Mouse (Mus musculus) layer of hippocampus, adult 2 months (tissue): ENCODE measurements around the gene Lrrk1. TPM values are rescaled to one million over a fixed set of nuclear protein-coding genes. Genes with fewer than 3 reads are reported as not detected.

ENCODE experiments used
- DNase-seq, 2 experiments: peaks; one replicate each; pipeline ENCODE4 v3.0.0; 2022; ENCODE audit warnings: low spot score in 2 of 2
- H3K27ac ChIP-seq: fragments of 200-600 bp; 2 replicates; pipeline ENCODE4 v1.8.1; 2022
- H3K4me3 ChIP-seq: fragments of 200-600 bp; 2 replicates; pipeline ENCODE4 v1.8.1; 2022; ENCODE audit warnings: mild to moderate bottlenecking
- CTCF ChIP-seq: fragments of 200-600 bp; conservative IDR thresholded peaks from 2 replicates; pipeline ENCODE4 v1.8.1; 2022; ENCODE audit warnings: antibody characterized with exemption, mild to moderate bottlenecking, moderate library complexity
- total RNA-seq, 2 experiments: library from RNA; stranded (reverse); gene quantifications; 2 replicates each; pipeline ENCODE4 v1.2.3; 2021

Lrrk1 gene
- total RNA-seq, 2 experiments from 2014 or later = 2.5 to 3.1 TPM

DNA sequence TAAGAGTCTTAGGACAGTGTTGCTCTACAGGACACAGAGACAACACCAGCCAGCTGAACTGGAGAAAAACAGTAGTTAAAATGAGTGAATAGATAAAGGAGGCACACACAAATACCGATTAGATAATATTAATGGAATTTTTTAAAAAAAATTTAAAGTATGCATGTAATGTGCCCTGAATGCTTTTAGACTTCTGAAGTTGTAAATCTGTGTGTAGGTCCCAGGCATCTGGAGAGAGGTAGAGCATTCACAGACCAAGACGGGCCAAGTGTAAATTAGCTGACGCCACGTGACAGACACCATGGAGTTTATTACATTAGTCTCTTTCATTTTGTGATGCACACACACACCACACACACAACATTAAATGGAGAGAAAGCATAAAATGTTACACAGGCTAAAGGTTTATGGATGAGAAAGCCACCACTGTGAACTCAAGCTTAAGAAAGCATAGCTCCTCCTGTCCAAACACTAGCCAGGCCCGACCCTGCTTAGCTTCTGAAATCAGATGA is 18.2 kb downstream of the Lrrk1 start:
- no peak for DNase-seq
- Histone ChIP-seq H3K4me3 (no peak overlapping the region), H3K27ac (no peak overlapping the region)
- TF ChIP-seq CTCF = no peak

GRCm38 (mm10) chr7:66369071-66369933 is 18.8 kb downstream of the Lrrk1 start:
- Histone ChIP-seq H3K4me3 (no peak overlapping the region), H3K27ac (no peak overlapping the region)
- DNase-seq = no peak
- TF ChIP-seq CTCF = no peak

DNA sequence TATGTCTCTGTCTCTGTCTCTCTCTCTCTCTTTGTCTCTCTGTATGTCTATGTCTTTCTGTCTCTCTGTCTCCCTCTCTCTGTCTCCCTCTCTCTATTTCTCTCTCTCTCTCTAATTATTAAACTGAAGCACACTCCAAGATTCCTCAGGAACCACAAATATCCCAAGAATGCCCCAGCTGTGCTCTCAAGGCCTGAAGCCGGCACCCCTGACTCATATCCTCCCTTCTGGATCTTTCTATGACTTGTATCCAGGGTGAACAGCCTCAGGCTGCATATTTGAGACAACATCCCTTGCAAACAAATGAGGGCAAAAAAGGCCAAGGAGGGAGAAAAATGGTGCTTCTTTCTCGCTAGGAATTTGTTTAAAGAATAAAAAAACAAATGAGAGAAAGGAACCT is 22.2 kb downstream of the Lrrk1 start, which contains the start of gene Gm10974:
Gene Gm10974, plus strand, starts transcription at position 2 of the 400 bp plus-strand sequence.
- Histone ChIP-seq H3K27ac (no peak within 1 kb of the TSS), H3K4me3 (no peak within 1 kb of the TSS)
- TF ChIP-seq CTCF = no peak
- DNase-seq = no peak

DNA sequence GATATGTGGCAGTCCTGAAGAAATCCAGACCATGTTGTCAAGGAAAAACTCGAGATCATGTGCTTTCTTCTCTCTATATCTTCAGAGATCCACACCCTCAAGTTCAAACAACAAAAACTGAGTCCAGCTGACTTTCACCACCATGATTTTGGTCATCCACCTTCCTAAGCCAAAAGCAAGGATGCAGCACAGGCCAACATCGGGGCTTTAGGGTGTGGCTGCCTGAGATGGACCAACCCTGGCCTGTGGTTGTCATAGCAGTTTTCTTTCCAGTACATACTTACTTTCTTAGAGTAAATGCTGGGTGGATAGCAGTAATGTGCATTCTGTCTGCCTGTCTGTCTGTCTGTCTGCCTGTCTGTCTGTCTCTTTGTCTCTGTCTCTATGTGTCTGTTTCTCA is 22.7 kb downstream of the Lrrk1 start:
- no peak for TF ChIP-seq CTCF
- H3K27ac ChIP-seq = no peak overlapping the region

GRCm38 (mm10) chr7:66364491-66364890 is 23.7 kb downstream of the Lrrk1 start:
- TF ChIP-seq CTCF = no peak
- no peak overlapping the region for H3K27ac ChIP-seq
- H3K4me3 ChIP-seq = no peak overlapping the region
- no peak for DNase-seq

More for the DNA sequence above, 22.7 kb downstream of the Lrrk1 start:
- no peak overlapping the region for H3K4me3 ChIP-seq
- DNase-seq = no peak

GRCm38 (mm10) chr7:66359044-66359443 is 29.1 kb downstream of the Lrrk1 start:
- no peak overlapping the region for H3K4me3 ChIP-seq
- DNase-seq = no peak
- no peak overlapping the region for H3K27ac ChIP-seq
- no peak for TF ChIP-seq CTCF

GRCm38 (mm10) chr7:66358461-66358860 is 29.7 kb downstream of the Lrrk1 start:
- no peak for TF ChIP-seq CTCF
- DNase-seq = no peak

GRCm38 (mm10) chr7:66355791-66356522 is 32.2 kb downstream of the Lrrk1 start:
- TF ChIP-seq CTCF = no peak
- H3K4me3 ChIP-seq = no peak overlapping the region
- no peak for DNase-seq
- H3K27ac ChIP-seq = no peak overlapping the region

More at GRCm38 (mm10) chr7:66358461-66358860, 29.7 kb downstream of the Lrrk1 start:
- Histone ChIP-seq H3K4me3 (no peak overlapping the region), H3K27ac (no peak overlapping the region)

DNA sequence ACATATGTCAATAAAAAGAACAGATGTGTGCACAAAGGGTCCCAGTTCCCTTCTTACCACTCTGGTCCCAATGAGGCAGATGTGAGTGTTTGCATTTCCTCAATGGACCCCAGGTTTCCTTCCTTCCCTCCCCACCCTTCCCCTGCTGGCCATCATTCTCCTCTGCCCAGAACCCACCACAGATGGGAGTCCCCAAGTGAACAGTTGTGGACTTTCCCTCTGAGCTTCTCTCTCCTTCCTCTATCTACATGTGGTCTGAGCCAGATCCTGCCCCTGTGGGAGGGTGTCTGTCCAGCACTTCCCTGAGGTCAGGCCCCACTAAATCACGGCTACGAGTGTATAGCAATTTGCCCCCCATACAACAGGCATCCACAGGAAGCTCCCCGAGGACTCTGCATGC is 33.2 kb downstream of the Lrrk1 start:
- TF ChIP-seq CTCF = no peak
- DNase-seq = no peak
- H3K27ac ChIP-seq = no peak overlapping the region

DNA sequence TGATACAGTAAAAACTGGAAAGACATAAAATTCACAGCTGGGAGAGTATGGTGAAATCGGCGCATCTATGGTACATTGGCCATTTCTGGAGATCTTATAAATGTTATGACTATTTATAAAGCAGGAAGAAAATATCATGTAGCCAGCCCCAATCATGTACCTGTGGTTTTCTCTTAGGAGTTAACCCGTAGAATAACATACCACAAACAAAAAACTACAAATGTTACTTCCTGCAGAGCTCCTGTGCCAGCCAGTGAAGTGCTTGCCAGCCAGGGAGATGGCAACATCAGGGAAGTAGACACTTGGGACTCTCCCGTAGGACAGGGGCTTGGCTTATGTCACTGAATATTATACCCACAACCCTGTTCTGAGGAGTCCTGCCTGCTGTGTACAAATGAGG is 37.1 kb downstream of the Lrrk1 start:
- TF ChIP-seq CTCF = no peak
- no peak for DNase-seq
- no peak overlapping the region for H3K27ac ChIP-seq
- H3K4me3 ChIP-seq = no peak overlapping the region

More for the DNA sequence above, 33.2 kb downstream of the Lrrk1 start:
- no peak overlapping the region for H3K4me3 ChIP-seq

- H3K4me3 ChIP-seq = no peak overlapping the region
- TF ChIP-seq CTCF = no peak
- H3K27ac ChIP-seq = no peak overlapping the region
- DNase-seq = no peak
Measured at GRCm38 (mm10) chr7:66349670-66350069, 38.5 kb downstream of the Lrrk1 start.

DNA sequence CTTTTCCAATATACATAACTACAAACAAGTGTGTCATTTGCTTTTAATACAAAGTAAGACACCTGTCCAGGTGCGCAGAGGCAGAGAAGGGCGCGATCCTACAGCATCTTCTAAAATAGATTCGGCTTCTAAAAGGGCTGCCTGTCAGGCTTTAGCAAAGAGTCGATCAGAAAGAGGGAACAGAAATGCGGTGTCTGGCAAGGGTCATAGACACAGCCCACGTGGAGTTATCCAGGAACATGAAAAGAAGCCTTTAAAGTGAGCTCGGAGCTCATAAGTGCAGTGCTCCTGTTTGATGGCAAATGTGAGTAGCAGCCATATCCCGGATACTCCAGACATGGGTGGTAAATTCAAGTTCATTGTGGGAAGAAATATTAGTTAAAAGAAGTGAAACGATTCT is 39.6 kb downstream of the Lrrk1 start:
- Histone ChIP-seq H3K27ac (no peak overlapping the region), H3K4me3 (no peak overlapping the region)
- no peak for DNase-seq
- no peak for TF ChIP-seq CTCF

DNA sequence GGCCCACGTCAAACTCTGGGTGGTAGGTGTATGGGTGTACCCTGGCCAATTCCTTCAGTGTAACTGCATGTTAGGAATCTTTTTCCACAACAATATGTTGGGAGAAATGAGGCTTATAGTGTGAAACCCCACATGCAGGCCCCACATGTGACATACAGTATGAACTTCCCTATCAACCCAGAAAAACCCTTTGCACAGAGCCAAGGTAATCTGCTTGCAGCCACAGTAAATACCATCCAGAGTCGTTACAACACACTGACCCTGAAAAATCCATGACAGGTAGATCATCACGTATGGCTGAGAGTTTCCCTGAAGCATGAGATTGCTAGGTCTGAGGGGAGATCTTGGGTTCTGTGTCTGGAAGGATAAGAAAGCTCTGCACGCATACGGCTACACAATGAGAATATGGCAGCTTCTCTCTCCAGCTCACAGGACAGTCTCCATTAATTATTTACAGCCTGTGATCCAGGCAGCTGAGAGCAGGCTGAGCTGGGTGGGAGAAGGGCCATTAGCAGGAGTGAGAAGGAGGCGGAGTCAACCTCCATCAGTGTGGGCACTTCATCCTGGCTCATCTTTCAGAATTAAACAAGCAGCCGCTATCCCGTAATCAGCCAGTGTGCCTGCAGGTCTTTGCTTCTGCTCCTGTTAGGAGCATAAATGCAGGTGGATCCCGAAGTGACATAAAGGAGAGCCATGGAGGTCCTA is 41.0 kb downstream of the Lrrk1 start:
- Histone ChIP-seq H3K27ac (no peak overlapping the region), H3K4me3 (no peak overlapping the region)
- TF ChIP-seq CTCF = no peak
- no peak for DNase-seq
